Mouse (Mus musculus) G1E (cell line): ENCODE measurements around the gene Plod2.

Experiments
- CTCF ChIP-seq: IDR thresholded peaks from 2 replicates; pipeline ENCODE4 v1.5.1; 2012; ENCODE audit warnings: low read depth, low read length, inconsistent platforms, mixed read lengths
- GATA1 ChIP-seq: IDR thresholded peaks from 2 replicates; pipeline ENCODE4 v1.6.1; 2012; ENCODE audit warnings: borderline replicate concordance, low read length, inconsistent platforms, mixed read lengths
- GATA2 ChIP-seq: IDR thresholded peaks from 2 replicates; pipeline ENCODE4 v1.6.1; 2012; ENCODE audit warnings: low read depth, low read length, inconsistent platforms, borderline replicate concordance
- POLR2AphosphoS5 ChIP-seq: IDR thresholded peaks from 2 replicates; pipeline ENCODE4 v1.6.1; 2012; ENCODE audit warnings: low read depth, low read length, inconsistent platforms; ENCODE audit not compliant: insufficient replicate concordance
- TAL1 ChIP-seq: conservative IDR thresholded peaks from 2 replicates; pipeline ENCODE4 v1.6.1; 2012; ENCODE audit warnings: low read depth, low read length, inconsistent platforms, mixed read lengths

DNA sequence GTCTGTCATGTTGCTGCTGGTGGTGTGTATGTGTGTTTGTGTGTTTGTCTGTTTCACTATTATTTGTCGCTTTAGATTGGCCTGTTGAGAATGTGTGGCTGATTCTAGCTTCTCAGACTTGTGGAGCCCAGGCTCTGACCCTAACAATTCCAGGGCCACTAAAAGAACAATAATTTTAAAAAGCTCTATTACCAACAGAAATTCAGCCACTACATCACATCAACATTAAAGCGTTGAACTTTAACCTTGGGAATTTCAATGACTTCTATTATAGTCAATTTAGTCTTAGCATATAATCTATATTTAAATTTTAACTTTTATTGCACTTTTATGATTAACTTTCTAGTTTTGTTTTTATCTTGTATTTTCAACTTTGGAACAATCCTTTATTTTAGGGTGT lies 74.4 kb downstream of the Plod2 start:
- TF ChIP-seq POLR2AphosphoS5, result no peak
- no peak for TF ChIP-seq CTCF
- no peak for TF ChIP-seq GATA1
- TF ChIP-seq TAL1, result no peak
- no peak for TF ChIP-seq GATA2
